Mouse (Mus musculus) testis, postnatal 14 days (tissue): ENCODE measurements around the gene D11Wsu47e.
A peak's percentile ranks its signal among the peaks of the same experiment; 100 is the strongest.

Experiments used
- DNase-seq: peaks from one replicate; pipeline ENCODE4 v3.0.0; 2021; ENCODE audit warnings: low spot score

The D11Wsu47e gene

DNA sequence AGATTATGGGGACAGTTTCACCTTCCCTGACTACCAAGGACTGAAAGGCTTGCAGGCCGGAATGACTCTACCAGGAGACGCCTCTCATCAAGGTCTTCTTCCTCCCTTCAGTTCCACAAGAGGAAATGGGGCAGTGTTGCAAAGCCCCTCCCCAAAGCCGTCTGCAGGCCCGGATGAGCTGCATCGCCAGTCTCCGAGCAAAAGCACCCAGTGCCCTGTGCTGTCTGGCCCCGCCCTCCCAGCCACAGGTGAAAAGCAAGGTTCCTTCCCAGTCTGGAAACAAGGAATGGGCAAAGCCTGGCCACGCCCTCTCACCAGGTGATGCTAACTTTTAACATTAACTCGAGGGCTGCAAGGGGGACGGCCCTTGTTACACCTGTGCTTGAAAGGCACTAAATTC lies 17.6 kb upstream of the D11Wsu47e start:
- no peak for DNase-seq

DNA sequence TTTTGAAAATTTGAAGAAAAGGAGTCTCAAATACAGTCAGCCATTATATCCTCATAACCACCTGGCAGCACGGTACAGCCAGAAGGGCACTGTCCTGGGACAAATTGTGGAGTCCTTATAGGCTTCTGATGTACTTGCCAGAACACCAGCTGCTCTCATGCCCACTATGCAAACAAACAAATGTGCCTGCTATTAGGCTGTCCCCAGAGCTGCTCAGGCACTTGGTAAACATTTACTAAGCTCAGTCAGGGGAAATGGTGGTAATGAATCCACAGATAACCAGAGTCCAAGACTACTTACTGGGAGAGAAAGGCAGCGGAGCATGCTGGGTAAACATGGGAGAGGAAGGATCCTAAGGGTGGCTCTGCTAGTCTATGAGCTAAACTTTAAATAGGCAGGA lies 17.1 kb upstream of the D11Wsu47e start:
- no peak for DNase-seq

DNA sequence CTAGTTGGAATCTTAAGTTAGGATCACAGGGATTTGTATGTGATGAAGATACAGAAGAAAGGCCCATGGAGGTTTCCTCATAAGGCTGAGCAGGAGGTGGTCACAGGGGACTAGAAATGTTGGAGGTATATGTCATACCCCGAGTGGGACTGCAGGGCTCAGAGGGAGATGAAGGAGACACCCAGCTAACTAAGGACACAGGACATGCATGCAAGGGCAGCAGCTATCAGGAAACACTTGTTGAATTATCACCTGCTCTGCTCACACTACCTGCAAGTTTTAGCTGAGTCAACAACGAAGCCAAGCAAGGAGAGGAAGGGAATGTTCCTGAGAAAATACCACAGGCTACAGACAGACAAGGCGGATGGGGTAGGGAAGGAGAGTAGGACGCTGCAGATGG lies 16.5 kb upstream of the D11Wsu47e start:
- no peak for DNase-seq

- no peak for DNase-seq
These were observed 15.4 kb upstream of the D11Wsu47e start for GRCm38 (mm10) chr11:113668857-113669256.

DNA sequence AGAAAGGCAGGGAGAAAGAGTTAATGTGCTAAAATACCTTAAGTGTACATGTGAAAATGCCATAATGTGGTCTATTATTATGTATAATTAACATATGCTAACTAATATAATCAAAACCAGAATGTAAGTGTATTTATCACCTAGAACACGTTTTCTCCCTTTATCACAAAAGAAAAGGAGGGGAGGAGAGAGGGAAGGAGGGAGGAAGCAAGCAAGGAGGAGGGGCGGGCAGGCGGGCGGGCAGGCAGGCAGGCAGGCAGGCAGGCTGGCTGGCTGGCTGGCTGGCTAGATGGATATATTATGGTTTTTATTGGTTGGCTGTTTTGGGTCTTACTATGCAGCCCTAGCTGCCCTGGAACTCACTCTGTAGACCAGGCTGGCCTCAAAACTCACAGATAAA lies 14.5 kb upstream of the D11Wsu47e start:
- no peak for DNase-seq

GRCm38 (mm10) chr11:113673614-113674013 lies 10.6 kb upstream of the D11Wsu47e start:
- DNase-seq: no peak

DNA sequence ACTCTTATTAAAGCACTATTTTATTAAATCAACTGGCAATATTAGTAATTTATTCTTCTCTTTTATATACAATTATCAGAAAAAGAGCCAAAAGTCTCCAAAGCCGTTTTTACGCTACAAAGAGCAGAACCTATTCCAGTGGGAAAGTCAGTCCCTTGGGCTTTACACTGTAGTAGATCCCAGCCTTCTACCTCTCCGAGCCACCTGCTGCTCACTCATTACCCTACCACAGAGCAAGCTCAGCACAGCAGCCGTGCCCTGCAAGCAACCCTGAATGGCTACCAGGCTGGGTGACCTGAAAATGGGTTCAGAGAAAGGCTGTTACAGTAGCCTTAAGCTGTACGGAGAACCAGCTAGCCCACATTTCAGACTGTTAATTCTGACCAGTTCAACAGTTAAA lies 9.6 kb upstream of the D11Wsu47e start:
- DNase-seq: no peak

GRCm38 (mm10) chr11:113676847-113677246 lies 7.4 kb upstream of the D11Wsu47e start:
- DNase-seq: no peak

- DNase-seq: no peak
These were observed 6.8 kb upstream of the D11Wsu47e start for GRCm38 (mm10) chr11:113677378-113677777.

DNA sequence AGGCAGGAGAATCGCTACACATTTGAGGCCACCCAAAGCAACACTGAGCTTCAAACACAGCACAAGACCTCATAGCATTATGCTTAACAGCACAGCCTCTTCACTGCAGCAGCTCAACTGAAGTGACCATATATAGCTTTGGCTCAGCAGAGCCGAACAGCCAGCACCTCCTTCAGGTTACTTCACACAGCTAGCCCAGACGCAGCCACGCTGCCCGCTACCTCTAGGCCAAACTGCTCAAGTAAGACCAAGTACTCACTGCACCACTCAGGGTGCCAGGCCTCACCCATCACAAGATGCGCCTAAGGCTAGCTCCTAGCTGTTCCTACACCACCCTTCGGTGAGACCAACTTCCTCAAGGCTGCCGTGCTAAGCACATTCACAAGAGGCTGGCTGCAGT lies 5.8 kb upstream of the D11Wsu47e start:
- DNase-seq: peak; percentile 52

DNA sequence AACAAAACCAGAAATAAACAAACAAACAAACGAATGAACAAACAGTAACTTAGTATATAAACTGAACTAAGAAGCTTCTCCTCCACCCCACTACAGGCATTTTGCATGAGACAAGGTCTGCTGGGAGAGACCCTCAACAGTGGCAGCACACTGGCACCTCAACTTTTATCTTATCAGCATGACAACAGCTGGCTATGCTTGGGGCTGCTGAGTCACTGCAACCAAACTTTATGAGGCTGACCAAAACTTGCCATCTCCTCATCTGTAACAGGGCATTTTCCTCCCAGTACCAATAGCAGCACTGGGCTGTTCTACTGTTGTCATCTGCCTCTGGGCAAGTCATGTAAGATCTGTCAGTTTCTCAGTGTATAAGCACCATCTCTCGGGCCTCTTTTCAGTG lies 3.3 kb upstream of the D11Wsu47e start:
- no peak for DNase-seq

- DNase-seq: no peak
These were observed 2.2 kb upstream of the D11Wsu47e start for GRCm38 (mm10) chr11:113681979-113682378.

DNA sequence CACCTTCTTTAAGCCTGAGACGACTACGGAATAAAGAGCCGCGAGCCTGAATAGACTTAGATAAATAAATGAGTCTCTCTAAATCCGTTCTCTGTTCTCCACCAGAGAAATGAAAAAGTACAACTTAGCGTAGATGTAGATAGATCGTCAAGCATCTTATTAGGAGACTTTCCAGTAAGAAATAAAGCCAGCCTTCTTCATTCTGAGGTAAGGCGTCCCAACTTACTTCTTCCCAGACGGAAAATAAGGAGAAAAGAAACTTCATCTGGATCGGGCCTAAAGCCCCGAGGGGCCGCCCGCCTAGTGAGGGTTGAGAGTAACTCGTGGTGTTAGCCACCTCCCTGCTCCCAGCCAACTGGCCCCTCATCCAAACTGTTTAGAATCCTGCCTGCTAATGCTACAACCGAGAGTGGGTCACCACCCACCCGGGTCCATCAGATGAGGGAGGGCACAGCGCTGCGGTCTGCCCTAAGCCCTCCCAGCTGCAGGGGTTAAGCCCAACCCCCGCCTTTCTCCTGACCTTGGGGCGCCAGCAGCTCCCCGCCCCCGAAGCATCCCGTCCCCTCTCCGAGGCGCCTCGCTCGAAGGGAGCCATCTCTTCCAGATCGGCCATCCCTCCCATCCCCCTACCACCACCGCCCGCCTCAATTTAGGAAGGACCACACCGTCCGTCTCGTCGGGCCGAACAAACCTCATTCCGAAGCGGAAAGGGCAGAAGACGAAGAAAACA lies 1.1 kb upstream of the D11Wsu47e start:
- peak; percentile 73 for DNase-seq

GRCm38 (mm10) chr11:113683627-113683956 lies 620 bp upstream of the D11Wsu47e start:
- no peak for DNase-seq

GRCm38 (mm10) chr11:113684707-113685426 lies 655 bp downstream of the D11Wsu47e start:
- no peak for DNase-seq

GRCm38 (mm10) chr11:113687031-113687430 lies 2.8 kb downstream of the D11Wsu47e start:
- DNase-seq: no peak

DNA sequence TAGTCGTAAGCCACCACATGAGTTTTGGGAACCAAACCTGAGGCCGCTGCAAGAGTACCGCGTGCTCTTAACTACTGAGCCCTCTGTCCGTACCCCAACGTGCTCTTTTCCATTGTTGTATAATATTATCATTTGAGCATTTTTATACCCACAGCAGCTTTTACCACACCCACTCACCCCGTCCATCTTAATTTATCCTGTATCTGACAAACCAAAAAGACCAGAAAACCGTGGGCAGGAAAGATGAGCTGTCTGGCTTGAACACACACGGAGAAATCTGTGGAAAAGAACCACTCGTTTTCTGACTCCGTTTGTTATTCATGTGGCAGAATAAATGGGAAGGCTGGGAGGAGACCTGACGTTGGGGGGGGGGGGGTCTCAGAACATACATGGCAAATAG lies 6.3 kb downstream of the D11Wsu47e start:
- no peak for DNase-seq

DNA sequence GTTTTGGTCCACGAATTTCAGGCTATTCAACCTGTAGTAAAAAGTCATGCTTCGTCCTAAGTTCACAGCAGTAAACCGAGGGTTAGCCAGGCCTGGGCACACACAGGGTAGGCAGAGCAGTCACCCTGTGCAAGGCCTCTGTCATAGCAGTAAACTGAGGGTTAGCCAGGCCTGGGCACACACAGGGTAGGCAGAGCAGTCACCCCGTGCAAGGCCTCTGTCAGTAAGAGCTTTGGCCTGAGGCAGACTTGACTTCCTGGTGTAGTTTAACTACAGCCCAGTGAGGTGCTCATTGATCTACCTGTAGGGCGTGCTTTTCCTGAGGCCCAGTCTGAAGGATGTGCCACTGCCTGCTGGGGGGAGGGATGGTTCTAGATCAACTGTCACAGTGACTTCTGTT lies 7.1 kb downstream of the D11Wsu47e start:
- DNase-seq: no peak

GRCm38 (mm10) chr11:113691851-113692250 lies 7.6 kb downstream of the D11Wsu47e start:
- DNase-seq: no peak

GRCm38 (mm10) chr11:113697571-113697970 lies 13.4 kb downstream of the D11Wsu47e start:
- no peak for DNase-seq

DNA sequence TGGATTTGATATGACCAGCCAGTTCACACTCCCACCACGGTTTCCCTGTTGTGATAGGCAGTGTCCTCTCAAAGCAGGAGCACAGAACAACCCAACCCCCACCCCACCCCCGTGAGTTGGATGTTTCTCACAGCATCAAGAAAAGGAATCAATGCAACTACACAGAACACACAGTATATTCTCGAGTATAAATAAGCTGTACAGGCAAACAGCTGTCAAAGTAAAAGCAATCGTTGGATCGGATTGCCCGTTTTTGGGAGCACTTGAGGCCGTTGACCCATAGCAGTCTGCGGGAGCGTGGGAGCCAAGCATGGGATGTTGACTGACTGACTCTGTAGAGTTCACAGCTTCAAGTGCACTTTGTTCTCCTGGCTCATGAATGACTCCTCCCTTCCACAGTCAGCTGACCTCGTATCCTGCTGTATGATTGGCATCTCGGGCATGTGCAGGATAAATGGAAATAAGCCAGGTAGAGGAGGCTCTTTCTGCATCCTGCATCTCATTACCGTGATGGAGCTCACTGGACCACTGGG lies 13.9 kb downstream of the D11Wsu47e start:
- no peak for DNase-seq

GRCm38 (mm10) chr11:113699643-113700042 lies 15.4 kb downstream of the D11Wsu47e start:
- no peak for DNase-seq

DNA sequence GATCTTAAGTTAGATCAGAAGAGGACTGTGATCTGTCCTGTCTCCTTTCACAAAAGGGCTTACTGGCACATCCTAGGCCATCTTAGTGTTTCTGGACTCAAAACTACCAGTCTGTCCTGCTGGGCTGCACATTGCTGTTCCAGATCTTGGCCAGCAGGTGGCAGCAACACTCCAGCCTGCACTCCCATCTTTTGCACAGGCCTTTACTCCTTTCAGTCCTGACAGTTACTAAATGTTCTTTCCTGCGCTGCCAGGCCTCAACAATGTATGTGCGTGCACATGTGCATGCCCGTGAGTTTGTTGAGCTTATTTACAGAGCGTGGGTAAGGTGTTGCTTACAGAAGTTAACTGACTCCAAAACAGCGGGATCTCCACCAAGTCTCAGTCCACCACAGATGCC lies 19.5 kb downstream of the D11Wsu47e start:
- peak; percentile 58 for DNase-seq
